In genomic region chr11:58796850-58797249, GRCm38 (mm10) we compare ENCODE assay signal across 13 mouse cellular contexts. TPM values are rescaled to one million over a fixed set of nuclear protein-coding genes. Genes with fewer than 3 reads are reported as not detected.
A peak's percentile ranks its signal among the peaks of the same experiment; 100 is the strongest.
DNase-seq lines count a peak whose midpoint lies in the region.
"Had no signal": no experiment of that assay in that cellular context is flagged by ENCODE, and none has a peak within 500 bp of the region (broad histone marks: within the 10 kb centered on the region; RNA-seq: fewer than 3 reads in every experiment).

No protein-coding gene starts in this region.

- DNase-seq in kidney, postnatal 10 days, result peak; percentile 10
- DNase-seq in kidney, postnatal 25 days, result no peak
- peak; percentile 65 to 80 for DNase-seq in frontal cortex, postnatal 36 days (ENCODE audit: low spot score in 2 of 2)
- peak; percentile 68 to 81 for DNase-seq in left cerebral cortex, adult 18-20 months (ENCODE audit: low spot score in 2 of 2)
- peak; percentile 62 for DNase-seq in right cerebral cortex, postnatal 25 days
- no peak for DNase-seq in thymus, adult 18-20 months
- DNase-seq in heart, adult 11 months, result no peak
- no peak for DNase-seq in urinary bladder, postnatal 14 days (ENCODE audit: low spot score)
- DNase-seq: adrenal gland, adult 2 months; cerebellum, adult 11 months; kidney, adult 11 months; lung, adult 18-20 months had no signal

RNA-seq across cellular contexts. Expression of gene Fam183b, which starts 4.9 kb away (rescaled TPM):
- total RNA-seq in left cerebral cortex, adult 18-20 months (2021), result 1 to 10 TPM; 1.8 to 2.2 TPM

RNA-seq across cellular contexts. Expression of gene Olfr314, which starts 14.1 kb away (rescaled TPM):
- not detected for total RNA-seq in left cerebral cortex, adult 18-20 months (2021)
- total RNA-seq: adrenal gland, adult 2 months; heart, adult 8-10 months had no signal

RNA-seq across cellular contexts. Expression of gene Olfr313, which starts 17.9 kb away (rescaled TPM):
- not detected for total RNA-seq in left cerebral cortex, adult 18-20 months (2021)
- total RNA-seq: adrenal gland, adult 2 months; heart, adult 8-10 months had no signal

RNA-seq across cellular contexts. Expression of gene Olfr315, which starts 23.9 kb away (rescaled TPM):
- total RNA-seq in left cerebral cortex, adult 18-20 months (2021), result not detected
- total RNA-seq: adrenal gland, adult 2 months; heart, adult 8-10 months had no signal

RNA-seq across cellular contexts. Expression of gene Olfr312, which starts 32.2 kb away (rescaled TPM):
- total RNA-seq in left cerebral cortex, adult 18-20 months (2021), result not detected
- total RNA-seq: adrenal gland, adult 2 months; heart, adult 8-10 months had no signal

Comparison
In these comparisons a context has a peak if more than half of its experiments do, and no peak if none do; other contexts are left out.
1. DNase-seq: peak in kidney, postnatal 10 days (single experiment), frontal cortex, postnatal 36 days (2 of 2), left cerebral cortex, adult 18-20 months (2 of 2) and right cerebral cortex, postnatal 25 days (single experiment); none in kidney, postnatal 25 days (0 of 2), thymus, adult 18-20 months (0 of 2), heart, adult 11 months (single experiment) and urinary bladder, postnatal 14 days (single experiment).